Mouse (Mus musculus) layer of hippocampus, adult 2 months (tissue): ENCODE measurements around the gene Msl1. TPM values are rescaled to one million over a fixed set of nuclear protein-coding genes. Genes with fewer than 3 reads are reported as not detected.
"Not testable (repeated sequence)": the region's sequence is repeated elsewhere in the genome, so short reads cannot be mapped to it uniquely, and the experiment has no call there.

Source experiments
- DNase-seq, 2 experiments: peaks; one replicate each; pipeline ENCODE4 v3.0.0; 2022; ENCODE audit warnings: low spot score in 2 of 2
- H3K27ac ChIP-seq: fragments of 200-600 bp; 2 replicates; pipeline ENCODE4 v1.8.1; 2022
- H3K4me3 ChIP-seq: fragments of 200-600 bp; 2 replicates; pipeline ENCODE4 v1.8.1; 2022; ENCODE audit warnings: mild to moderate bottlenecking
- CTCF ChIP-seq: fragments of 200-600 bp; conservative IDR thresholded peaks from 2 replicates; pipeline ENCODE4 v1.8.1; 2022; ENCODE audit warnings: antibody characterized with exemption, mild to moderate bottlenecking, moderate library complexity
- total RNA-seq, 2 experiments: library from RNA; stranded (reverse); gene quantifications; 2 replicates each; pipeline ENCODE4 v1.2.3; 2021

Msl1 gene
- total RNA-seq, 2 experiments from 2014 or later: 168 to 178 TPM

GRCm38 (mm10) chr11:98797909-98798308 lies 2.6 kb downstream of the Msl1 start:
- DNase-seq: no peak
- Histone ChIP-seq H3K27ac (peak overlapping the region; percentile 99; the same call in 1 of the 2 replicates), H3K4me3 (peak overlapping the region; percentile 99)
- TF ChIP-seq CTCF: no peak

GRCm38 (mm10) chr11:98804605-98805004 lies 9.3 kb downstream of the Msl1 start, which contains the start of gene Casc3:
TSS of gene Casc3 (plus strand) at chr11:98804905.
- no peak for DNase-seq
- Histone ChIP-seq H3K27ac (no peak within 1 kb of the TSS), H3K4me3 (no peak within 1 kb of the TSS)
- TF ChIP-seq CTCF: no peak

GRCm38 (mm10) chr11:98808417-98808816 lies 13.1 kb downstream of the Msl1 start:
- H3K4me3 ChIP-seq: no peak overlapping the region; the same call in 1 of the 2 replicates
- no peak for TF ChIP-seq CTCF
- DNase-seq: no peak
- H3K27ac ChIP-seq: peak overlapping the region; percentile 97

- TF ChIP-seq CTCF: peak; percentile 53
- peak; percentile 99 for DNase-seq
- peak overlapping the region; percentile 90 for H3K4me3 ChIP-seq
- peak overlapping the region; percentile 97 for H3K27ac ChIP-seq
Observed at GRCm38 (mm10) chr11:98809457-98810290, 14.4 kb downstream of the Msl1 start.

GRCm38 (mm10) chr11:98810686-98811085 lies 15.4 kb downstream of the Msl1 start:
- no peak for TF ChIP-seq CTCF
- DNase-seq: no peak
- Histone ChIP-seq H3K27ac (peak overlapping the region; percentile 97; the same call in 1 of the 2 replicates), H3K4me3 (peak overlapping the region; percentile 90)

- 0 out of 2 replicates have a peak overlapping the region, but pooled peaks have one; percentile 18 for H3K27ac ChIP-seq
Observed at GRCm38 (mm10) chr11:98816706-98817239, 21.5 kb downstream of the Msl1 start.

GRCm38 (mm10) chr11:98820968-98821367 lies 25.7 kb downstream of the Msl1 start:
- DNase-seq: no peak
- no peak for TF ChIP-seq CTCF
- no peak overlapping the region for H3K4me3 ChIP-seq
- no peak overlapping the region for H3K27ac ChIP-seq

More at GRCm38 (mm10) chr11:98816706-98817239, 21.5 kb downstream of the Msl1 start:
- no peak for DNase-seq
- TF ChIP-seq CTCF: no peak
- H3K4me3 ChIP-seq: no peak overlapping the region

GRCm38 (mm10) chr11:98826071-98826470 lies 30.8 kb downstream of the Msl1 start:
- not testable (repeated sequence) for H3K4me3 ChIP-seq, DNase-seq, H3K27ac ChIP-seq

- no peak overlapping the region for H3K27ac ChIP-seq
- no peak for DNase-seq
- TF ChIP-seq CTCF: no peak
- no peak overlapping the region for H3K4me3 ChIP-seq
Observed at GRCm38 (mm10) chr11:98827877-98828276, 32.6 kb downstream of the Msl1 start.

GRCm38 (mm10) chr11:98829091-98829775 lies 33.9 kb downstream of the Msl1 start:
- Histone ChIP-seq H3K4me3 (no peak overlapping the region), H3K27ac (peak overlapping the region; percentile 87)
- peak; percentile 92 for TF ChIP-seq CTCF
- DNase-seq: no peak

GRCm38 (mm10) chr11:98829875-98830274 lies 34.6 kb downstream of the Msl1 start:
- TF ChIP-seq CTCF: no peak
- no peak for DNase-seq
- Histone ChIP-seq H3K27ac (peak overlapping the region; percentile 87), H3K4me3 (no peak overlapping the region)

- peak overlapping the region; percentile 98 for H3K27ac ChIP-seq
- H3K4me3 ChIP-seq: no peak overlapping the region; the same call in 1 of the 2 replicates
- peak in 1 of 2 experiments; percentile 63 for DNase-seq
- no peak for TF ChIP-seq CTCF
Observed at GRCm38 (mm10) chr11:98835296-98835695, 40.0 kb downstream of the Msl1 start.

GRCm38 (mm10) chr11:98835725-98836124 lies 40.4 kb downstream of the Msl1 start:
- Histone ChIP-seq H3K4me3 (peak overlapping the region; percentile 97), H3K27ac (peak overlapping the region; percentile 98)
- peak in 1 of 2 experiments; percentile 48 for DNase-seq
- no peak for TF ChIP-seq CTCF
